Mouse (Mus musculus): ENCODE data around the gene Nup85.
"Not testable (repeated sequence)": the region's sequence is repeated elsewhere in the genome, so short reads cannot be mapped to it uniquely, and the experiment has no call there.

Nup85 gene

DNA sequence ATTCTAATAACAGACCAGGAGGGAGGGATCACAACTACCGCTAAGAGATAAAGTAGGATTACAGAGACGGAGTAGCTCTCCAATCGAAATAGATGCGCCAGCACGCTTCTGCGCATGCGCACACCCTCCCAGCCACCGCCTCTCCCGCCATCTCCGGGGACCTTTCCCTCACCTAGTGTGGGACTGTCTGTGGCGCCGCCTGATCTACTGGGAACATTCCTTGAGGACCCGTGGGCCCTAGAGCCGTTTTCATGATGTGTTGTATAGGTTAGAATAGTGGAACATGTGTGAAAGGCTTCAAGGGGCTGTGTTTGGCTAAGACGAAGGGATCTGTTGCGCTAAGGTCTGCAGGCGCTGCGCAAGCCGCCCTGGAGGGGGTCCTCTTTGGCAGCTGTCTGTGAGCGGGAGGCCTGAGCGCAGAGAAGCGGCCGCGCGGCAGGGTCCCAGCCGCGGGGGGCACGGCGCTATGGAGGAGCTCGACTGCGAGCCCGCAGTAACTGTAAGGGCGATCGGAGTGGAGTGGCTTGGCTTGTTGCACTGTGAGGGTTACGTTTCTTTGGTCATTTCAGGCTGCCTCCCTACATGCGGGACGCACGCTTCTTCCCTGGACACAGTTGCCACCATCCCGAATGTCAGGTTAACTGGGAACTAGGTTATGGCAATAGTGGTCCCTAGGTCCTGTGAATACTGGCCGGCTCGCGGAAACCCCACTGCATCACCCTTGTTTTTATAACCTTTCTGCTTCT, at the start of gene Nup85:
TSS of gene Nup85 (plus strand) at position 371 of the 746 bp plus-strand sequence.
- DNase-seq (ENCODE audit: low spot score in 2 of 2): peak; percentile 96

DNA sequence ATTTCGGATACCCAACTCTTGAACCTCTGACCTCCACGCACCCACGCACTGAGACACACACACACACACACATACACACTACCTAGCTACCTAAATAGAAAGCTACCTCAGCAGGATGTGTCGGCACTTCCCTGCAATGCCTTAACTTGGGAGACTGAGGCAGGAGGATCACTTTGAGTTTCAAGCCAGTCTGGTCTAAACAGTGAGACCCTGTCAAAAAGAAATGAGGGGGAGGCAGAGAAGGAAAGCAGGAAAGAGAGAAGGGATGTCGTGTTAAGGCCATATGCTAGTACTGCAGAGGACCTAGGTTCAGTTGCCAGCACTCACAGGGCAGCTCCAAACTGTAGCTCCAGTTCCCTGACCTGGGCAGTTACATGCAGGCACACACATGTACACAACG, 49.2 kb upstream of the Nup85 start:
- no peak for DNase-seq (ENCODE audit: low spot score in 2 of 2)

DNA sequence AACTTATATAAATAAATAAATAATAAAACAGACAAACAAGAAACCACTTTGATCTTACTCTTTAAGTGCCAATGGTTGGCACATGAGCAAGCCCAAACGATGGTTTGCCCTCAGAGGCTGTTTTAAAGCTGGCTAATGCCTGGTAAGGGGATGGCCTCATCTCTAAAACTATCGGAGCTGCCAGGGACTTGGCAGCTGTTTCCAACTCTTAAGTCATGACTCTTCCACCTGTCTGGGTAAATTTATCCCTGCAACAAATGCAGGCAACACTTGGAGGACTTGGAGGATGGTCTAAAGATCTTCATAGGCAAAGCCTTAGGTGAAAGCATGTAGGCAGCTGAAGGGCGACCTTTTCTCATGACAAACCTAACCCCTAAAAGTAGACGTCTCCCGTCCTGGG, 47.3 kb upstream of the Nup85 start:
- no peak for DNase-seq (ENCODE audit: low spot score in 2 of 2)

DNA sequence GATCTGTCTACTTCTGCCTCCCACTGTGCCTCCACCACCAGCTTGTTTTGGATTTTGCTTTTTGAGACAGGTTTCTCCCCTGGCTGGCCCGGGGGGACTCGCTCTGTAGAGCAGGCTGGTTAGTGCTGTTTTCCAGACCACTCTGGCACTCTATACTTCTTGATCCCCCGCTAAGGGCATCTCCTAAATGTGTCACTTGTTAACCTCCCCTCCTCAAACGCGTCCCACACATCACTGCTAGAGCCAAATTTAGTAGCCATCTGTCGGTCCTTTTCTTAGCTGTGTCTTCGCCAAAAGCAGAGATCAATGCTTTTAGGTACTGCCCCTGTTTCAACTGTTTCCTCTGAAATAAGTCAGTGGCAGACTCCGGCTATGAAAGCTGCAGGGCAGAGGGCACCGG, 45.5 kb upstream of the Nup85 start:
- no peak for DNase-seq (ENCODE audit: low spot score in 2 of 2)

DNA sequence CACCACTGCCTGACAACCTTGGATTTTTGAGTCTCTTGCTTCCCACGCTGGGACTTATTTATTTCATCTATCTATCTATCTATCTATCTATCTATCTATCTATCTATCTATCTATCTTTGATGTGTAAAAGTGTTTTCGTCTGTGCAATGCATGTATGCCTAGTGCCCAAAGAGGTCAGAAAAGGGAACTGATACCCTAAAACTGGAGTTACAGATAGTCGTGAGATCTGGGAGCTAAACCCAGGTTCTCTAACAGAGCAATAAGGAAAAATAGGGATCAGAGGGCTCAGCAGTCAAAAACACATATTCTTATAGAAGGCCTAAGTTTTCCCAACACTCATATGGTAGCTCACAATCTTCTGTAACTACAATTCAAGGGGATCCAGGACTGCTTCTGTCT, 44.7 kb upstream of the Nup85 start:
- no peak for DNase-seq (ENCODE audit: low spot score in 2 of 2)

DNA sequence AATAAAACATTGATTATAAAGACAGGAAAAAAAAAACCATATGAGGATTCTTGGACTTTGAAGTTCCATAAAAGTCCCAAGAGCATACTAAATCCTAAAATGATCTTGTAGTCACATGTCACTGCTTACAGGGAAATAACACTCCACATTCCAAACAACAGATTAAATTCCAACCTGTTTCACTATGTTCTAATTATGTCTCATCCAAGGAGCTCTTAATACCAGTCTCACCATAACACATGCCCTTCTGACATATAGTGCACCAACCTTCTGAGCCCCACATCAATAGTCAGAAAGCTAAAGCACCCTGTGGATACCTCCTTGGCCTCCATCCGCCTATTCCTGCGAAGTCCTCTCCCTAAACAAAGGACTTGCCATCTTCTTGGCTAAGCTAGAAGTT, 44.0 kb upstream of the Nup85 start:
- DNase-seq (ENCODE audit: low spot score in 2 of 2): no peak

DNA sequence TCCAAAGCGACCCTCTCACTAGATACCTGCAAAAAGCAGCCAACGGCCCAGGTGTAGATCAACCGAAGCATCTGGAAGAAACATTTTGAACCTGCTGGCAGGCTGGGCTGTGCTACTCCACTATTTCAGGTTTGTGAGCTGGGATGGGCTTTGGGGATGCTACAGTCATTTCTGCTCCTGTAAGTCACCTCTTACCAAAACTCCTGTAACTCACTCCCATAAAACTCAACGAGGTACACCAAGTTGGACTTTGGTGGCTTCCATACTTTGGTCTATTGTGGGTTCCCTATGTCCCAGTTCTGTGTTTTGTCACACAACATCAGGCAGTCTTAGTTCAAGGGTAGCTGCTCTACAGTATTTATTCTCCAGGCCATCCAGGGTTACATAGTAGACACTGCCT, 43.2 kb upstream of the Nup85 start:
- DNase-seq (ENCODE audit: low spot score in 2 of 2): no peak

DNA sequence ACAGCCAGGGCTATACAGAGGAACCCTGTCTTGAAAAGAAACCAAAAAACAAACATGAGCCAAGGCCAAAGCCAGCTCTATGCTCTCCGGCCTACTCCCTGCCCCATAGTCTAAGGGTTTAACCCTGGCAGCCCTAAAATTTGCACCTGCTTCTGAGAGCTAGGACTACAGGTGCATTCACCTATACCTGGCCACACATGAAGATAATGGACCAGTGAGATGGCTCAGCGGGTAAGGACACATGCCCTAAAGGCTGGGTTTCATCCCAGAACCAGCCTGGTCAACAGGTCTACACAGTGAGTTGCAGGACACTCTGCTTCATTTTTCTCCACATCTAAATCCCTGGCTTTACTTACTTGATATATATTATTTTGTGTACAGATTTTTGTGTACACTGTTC, 42.0 kb upstream of the Nup85 start:
- DNase-seq (ENCODE audit: low spot score in 2 of 2): no peak

DNA sequence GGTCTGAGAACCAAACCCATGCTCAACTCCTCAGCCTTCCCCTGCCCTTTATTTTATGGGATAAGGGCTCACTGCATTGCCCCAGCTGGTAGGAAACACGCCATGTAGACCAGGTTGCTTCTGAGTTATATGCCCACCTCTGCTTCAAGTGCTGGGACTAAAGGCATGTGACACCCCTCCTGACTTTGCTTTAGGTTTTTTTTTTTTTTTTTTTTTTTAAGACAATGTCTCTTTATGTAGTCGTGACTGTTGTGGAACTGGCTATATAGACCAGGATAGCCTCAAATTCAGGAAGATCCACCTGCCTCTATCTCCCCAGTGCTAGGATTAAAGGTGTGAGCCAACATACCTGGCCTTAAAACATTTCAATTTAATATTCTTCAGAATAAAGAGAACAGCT, 41.5 kb upstream of the Nup85 start:
- no peak for DNase-seq (ENCODE audit: low spot score in 2 of 2)

DNA sequence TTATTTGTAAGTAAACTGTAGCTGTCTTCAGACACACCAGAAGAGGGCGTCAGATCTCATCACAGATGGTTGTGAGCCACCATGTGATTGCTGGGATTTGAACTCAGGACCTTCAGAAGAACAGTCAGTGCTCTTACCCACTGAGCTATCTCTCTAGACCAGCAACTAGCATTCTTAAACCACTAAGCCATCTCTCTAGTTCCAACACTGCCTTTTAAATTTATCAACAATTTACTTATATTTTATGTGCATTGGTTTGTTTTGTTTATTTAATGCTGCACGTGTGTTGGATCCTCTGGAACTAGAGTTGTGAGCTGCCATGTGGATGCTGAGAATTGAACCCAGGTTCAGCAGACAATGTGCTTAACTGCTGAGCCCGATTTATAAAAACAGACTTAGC, 37.8 kb upstream of the Nup85 start:
- DNase-seq (ENCODE audit: low spot score in 2 of 2): not testable (repeated sequence)

DNA sequence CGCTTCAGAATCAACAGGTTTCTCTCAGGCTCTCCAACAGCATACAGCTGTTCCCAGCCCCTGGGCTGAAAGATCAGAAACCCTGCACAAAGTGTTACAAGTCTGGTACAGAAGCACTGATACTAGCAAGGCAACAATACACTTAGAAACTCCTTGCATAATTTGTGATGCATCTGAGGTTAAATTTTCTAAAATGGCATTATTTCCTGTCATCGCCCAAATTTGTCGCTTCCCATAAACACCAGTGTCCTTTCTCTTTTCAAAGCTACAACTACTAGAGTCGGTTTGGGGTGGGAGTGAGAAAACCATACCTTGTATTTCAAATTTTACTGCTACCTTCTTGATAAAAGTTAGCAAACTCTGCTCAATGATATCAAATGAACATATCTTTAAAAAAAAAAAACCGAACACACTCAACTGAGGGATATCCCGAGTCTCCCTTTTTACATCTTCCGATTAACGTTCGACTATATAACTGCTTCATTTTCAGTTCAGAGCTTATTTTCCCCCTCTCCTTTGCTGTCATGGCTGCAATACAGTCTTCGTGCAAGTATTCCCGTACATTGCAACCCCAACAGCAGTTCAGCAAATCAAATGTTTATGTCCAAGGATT, 29.4 kb upstream of the Nup85 start:
- DNase-seq (ENCODE audit: low spot score in 2 of 2): no peak

DNA sequence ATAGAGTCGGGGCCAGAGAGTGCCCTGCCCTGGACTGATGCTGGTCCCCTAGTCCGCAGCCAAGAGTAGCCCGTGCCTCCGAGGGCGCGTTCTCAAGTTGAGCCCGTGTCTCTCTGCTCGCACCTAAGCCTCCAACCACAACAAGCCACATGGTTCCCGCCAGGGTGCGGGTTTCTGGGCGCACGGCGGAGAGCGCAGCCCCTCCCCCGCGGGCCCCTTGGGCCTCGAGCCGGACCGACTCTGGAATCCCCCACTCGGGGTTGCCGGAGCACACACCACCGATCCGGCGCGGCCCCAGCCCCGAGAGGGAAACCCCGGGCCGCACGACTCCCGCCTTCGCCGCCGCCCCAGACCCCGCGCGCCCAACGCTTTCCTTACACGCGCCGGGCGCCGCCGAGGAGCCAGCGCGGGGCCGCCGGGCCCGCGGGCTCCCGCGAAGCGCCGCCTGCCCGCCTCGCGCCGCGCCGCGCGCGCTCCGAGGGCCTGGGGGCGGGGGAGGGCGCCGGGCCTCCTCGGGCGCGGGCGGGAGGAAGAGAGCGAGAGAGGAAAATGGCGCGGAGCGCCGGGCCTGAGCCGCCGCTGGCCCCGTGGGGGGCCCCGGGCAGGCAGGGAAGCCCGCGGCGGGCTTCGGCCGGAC, 28.7 kb upstream of the Nup85 start:
- DNase-seq (ENCODE audit: low spot score in 2 of 2): peak; percentile 20 to 25

DNA sequence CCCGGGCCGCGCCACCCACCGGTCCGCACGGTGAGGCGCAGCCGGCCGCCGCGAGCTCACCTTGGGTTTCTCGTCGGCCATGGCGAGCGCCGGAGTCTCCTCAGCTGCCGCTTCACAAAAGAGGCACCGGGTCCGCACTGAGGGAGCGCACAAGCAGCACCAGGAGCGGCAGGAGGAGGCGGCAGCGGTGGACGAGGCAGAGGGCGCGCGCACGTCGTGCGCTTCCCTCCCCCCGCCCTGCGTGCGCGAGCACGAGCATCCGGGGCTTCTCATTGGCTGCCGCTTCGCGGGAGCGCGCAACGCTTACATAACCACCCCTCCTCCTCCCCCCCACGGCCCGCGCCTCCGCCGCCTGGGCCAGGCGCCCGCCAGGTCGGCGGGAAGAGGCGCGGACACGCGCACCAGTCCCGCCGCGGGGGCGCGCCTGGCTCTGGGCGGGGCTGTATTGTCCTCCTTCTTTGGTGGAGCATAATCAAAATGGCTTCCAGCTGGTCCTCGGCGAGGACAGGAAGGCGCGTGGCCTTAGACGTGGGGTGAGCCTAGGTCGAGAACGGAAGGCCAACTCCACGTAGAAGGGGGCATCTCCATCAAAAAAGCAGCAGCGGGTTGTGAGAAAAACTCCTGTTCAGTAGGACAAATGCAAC, 28.1 kb upstream of the Nup85 start, which contains the start of gene Sumo2:
TSS of gene Sumo2 (minus strand) at position 239 of the 644 bp plus-strand sequence.
- peak; percentile 96 to 97 for DNase-seq (ENCODE audit: low spot score in 2 of 2)

DNA sequence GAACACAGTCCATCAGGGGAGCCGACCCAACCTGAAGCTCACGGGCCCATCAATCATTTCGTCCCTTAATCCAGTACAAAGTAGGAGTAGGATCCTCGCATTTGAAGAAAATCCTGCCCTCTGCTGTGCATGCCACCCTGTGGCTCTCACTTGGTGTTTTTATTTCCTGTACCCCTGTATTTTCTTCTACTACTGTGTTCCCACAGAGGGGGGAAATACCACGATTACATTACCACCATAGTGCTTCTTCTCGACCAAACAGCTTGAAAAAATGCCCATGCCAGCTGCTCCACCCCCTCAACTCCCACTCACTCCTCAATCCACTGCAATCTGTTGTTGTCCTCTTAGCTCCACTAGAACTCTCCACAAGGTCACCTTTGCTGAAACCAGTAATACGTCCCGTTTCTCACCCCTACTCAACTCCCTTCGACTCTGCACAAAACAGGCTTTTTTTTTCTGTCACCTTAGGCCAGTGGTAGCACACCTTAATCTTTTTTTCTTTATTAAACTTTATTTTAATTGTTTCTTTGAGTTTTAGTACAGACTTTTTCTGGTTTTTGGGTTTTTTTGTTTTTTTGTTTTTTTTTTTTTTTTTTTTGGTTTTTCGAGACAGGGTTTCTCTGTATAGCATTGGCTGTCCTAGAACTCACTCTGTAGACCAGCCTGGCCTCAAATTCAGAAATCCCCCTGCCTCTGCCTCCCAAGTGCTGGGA, 27.2 kb upstream of the Nup85 start:
- DNase-seq (ENCODE audit: low spot score in 2 of 2): peak in 1 of 2 experiments; percentile 19

DNA sequence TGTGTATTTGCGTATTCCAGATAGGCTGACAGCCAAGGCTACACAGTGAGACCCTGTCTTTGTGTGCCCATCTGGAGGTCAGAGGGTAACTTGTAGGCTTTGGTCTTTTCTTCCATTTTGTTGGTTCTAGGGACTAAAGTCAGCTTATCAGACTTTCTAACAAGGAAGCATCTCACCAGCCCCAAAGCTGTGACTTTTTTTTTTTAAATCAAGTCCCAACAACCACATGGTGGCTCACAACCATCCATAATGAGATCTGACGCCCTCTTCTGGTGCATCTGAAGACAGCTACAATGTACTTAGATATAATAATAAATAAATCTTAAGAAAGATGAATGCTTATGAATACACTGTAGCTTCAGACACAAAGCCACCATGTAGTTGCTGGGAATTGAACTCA, 26.2 kb upstream of the Nup85 start:
- no peak for DNase-seq (ENCODE audit: low spot score in 2 of 2)

DNA sequence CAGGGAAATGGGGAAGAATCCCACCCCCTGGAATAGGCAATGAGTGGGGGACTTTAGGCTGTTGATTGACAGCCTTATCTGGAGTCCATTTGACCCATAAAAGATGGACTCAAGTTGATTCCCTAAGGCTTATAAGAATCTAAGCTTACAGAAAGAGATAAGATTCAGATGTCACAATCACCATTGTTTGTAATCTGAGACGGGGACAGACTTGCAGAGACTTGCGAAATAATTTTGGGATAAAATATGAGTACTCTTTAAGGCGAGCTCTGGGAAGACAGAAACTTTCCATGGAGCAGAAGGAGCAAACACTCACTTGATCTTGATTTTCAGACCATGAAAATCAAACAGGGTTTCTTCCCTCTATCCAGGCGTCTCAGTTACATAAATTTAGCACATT, 20.7 kb upstream of the Nup85 start:
- DNase-seq (ENCODE audit: low spot score in 2 of 2): no peak

DNA sequence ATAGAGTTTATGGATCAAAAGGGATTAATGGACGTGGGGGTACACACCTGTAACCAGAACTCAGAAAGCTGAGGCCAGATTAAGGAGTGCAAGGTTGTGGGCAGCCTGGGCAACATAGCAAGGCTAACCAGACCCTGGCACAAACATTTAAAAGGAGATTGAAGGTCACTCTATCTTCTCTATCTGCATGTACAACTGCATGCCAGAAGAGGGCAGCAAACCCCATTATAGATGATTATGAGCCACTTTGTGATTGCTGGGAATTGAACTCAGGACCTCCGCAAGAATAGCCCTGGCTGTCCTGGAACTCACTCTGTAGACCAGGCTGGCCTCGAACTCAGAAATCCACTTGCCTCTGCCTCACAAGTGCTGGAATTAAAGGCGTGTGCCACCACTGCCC, 11.5 kb upstream of the Nup85 start:
- DNase-seq (ENCODE audit: low spot score in 2 of 2): no peak

DNA sequence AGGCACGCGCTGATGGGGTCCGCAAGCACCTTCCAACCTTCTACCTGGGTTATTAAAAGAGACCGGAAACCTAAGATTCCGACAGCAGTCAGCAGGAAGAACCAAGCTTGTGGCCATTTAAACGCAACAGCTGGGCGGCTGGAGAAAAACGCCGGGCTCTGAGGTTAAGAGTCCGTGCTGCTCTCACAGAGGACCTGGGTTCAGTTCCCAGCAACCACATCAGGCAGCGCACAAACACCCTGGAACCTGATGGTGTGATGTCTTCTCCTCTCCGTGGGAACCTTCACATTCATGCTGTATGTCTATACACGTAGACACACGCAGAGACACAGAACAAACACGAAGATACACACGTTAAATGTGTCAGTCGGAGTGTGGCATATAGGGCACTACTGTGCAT, 8.5 kb upstream of the Nup85 start:
- DNase-seq (ENCODE audit: low spot score in 2 of 2): no peak

DNA sequence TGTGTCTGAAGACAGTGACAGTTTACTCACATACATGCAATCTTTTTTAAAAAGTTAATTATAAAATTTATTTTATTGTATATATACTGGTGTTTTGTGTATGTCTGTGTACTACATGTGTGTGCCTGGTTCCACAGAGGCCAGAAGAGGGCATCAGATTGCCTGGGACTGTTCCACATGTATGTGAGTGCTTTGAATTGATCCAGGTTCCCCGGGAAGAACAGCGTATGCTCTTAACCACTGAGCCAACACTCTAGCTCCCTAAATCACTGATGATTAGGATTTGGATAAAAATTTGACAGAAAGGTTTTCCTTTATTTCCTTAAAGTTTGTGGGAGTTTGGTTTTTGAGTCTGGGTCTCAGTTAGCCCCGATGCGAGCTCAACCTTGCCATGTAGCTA, 828 bp upstream of the Nup85 start:
- no peak for DNase-seq (ENCODE audit: low spot score in 2 of 2)

DNA sequence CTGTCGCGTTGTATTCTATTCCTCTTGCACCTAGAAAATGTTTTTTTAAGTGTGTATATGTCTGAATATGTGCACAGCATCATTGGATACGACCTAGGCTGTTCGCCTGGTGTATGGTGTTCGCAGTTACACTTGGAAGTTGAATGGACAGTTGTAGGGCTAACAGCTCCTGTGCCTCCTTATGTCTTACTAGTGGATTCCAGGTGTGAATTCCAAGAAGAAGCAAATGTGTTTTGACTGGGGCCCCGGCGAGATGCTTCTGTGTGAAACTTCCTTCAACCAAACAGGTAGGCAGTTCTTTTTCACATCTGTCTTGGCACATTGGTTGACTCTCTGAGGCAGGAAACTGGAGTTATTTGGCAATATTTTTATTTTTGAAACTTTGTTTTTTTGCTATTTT, 727 bp downstream of the Nup85 start:
- no peak for DNase-seq (ENCODE audit: low spot score in 2 of 2)

DNA sequence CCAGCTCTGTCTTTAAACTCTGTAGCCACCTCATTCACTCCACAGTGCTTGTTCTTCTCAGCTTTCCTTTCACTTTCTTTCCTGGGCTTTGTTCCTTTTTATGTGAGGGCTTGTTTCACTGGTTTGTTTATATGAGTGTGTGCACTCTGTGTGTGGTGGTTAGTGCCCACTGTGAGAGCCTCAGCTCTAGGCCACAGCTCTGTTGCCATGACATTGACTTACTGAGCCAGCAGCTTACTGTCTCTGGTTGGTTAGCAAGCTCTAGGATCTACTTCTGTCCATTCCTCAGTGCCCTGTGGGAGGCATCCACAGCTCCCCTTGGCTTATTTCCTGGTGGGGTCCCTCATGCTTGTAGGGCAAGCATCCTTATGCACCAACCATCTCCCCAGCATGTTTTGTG, 14.8 kb downstream of the Nup85 start:
- no peak for DNase-seq (ENCODE audit: low spot score in 2 of 2)

All from frontal cortex, postnatal 25 days (tissue).